7 mouse cellular contexts compared by ENCODE assay signal in genomic region chr6:8345219-8345856, GRCm38 (mm10).
DNase-seq lines count a peak whose midpoint lies in the region; ATAC-seq and TF ChIP-seq lines count a peak whose summit lies in the region.

No protein-coding gene starts in this region.

- DNase-seq in urinary bladder, postnatal 14 days (ENCODE audit: low spot score) = peak; percentile 43
- DNase-seq in urinary bladder, postnatal 25 days (ENCODE audit: low spot score) = no peak
- peak; percentile 93 for DNase-seq in c-Kit-negative CD71-positive TER-119-positive erythroid progenitor cells, embryonic 14.5 days (ENCODE audit: low read depth, low spot score)
- DNase-seq in heart, embryonic 10.5 days (ENCODE audit: low spot score) = peak; percentile 76
- peak; percentile 52 to 80 for DNase-seq in left cerebral cortex, postnatal 25 days (ENCODE audit: low spot score in 2 of 2)

- no peak for ATAC-seq in hindbrain, embryonic 12.5 days (ENCODE audit: low FRiP score)

- H3K36me3 ChIP-seq in heart, embryonic 10.5 days = no peaks in the 10 kb centered on the region
- H3K36me3 ChIP-seq in myocyte (ENCODE audit: control insufficient read depth, insufficient read depth) = no peaks in the 10 kb centered on the region
- H3K36me3 ChIP-seq in hindbrain, embryonic 12.5 days = no peaks in the 10 kb centered on the region

- H3K79me2 ChIP-seq in myocyte (ENCODE audit: control insufficient read depth, insufficient read depth) = no peaks in the 10 kb centered on the region

- peak overlapping the region; percentile 65 for H3K4me2 ChIP-seq in myocyte (ENCODE audit: low read depth)
- H3K4me2 ChIP-seq in hindbrain, embryonic 12.5 days (replicated peaks) = no peak overlapping the region

- no peak overlapping the region for H3ac ChIP-seq in myocyte (ENCODE audit: control insufficient read depth, insufficient read length)

- no peak overlapping the region for H3K9ac ChIP-seq in hindbrain, embryonic 12.5 days

- no peak overlapping the region for H3K27ac ChIP-seq in heart, embryonic 10.5 days
- H3K27ac ChIP-seq in hindbrain, embryonic 12.5 days = no peak overlapping the region

- intact Hi-C loops in left cerebral cortex, postnatal 25 days (cut with DNase I) = no loop called here

- H3K27me3 ChIP-seq in heart, embryonic 10.5 days (ENCODE audit: insufficient read depth, poor library complexity, severe bottlenecking) = no peaks in the 10 kb centered on the region
- H3K27me3 ChIP-seq in myocyte (ENCODE audit: control insufficient read depth, insufficient read depth, insufficient read length) = no peaks in the 10 kb centered on the region
- no peaks in the 10 kb centered on the region for H3K27me3 ChIP-seq in hindbrain, embryonic 12.5 days

- H3K4me1 ChIP-seq in heart, embryonic 10.5 days = no peaks in the 10 kb centered on the region
- H3K4me1 ChIP-seq in hindbrain, embryonic 12.5 days = no peaks in the 10 kb centered on the region

- no peaks in the 10 kb centered on the region for H3K9me3 ChIP-seq in heart, embryonic 10.5 days
- no peaks in the 10 kb centered on the region for H3K9me3 ChIP-seq in hindbrain, embryonic 12.5 days (replicated peaks)

- no peak for TF ChIP-seq POLR2A in myocyte (IDR thresholded peaks at IDR 0.05; ENCODE audit: insufficient read length, low read depth)

- WGBS in heart, embryonic 10.5 days = 71% methylated on average over 5 of the region's 5 CpGs
- 79% methylated on average over 5 of the region's 5 CpGs for WGBS in hindbrain, embryonic 12.5 days

- H3K4me3 ChIP-seq in heart, embryonic 10.5 days = no peak overlapping the region
- H3K4me3 ChIP-seq in myocyte = no peak overlapping the region
- no peak overlapping the region for H3K4me3 ChIP-seq in hindbrain, embryonic 12.5 days

TF ChIP-seq in myocyte, 11 proteins besides CTCF, POLR2A, EP300 and RAD21:
- TF ChIP-seq MAX (IDR thresholded peaks at IDR 0.05; ENCODE audit: low read depth) (no peak), REST (IDR thresholded peaks at IDR 0.05; ENCODE audit: insufficient read depth, insufficient read length) (no peak), E2F4 (IDR thresholded peaks at IDR 0.05; ENCODE audit: insufficient read depth) (no peak), TCF12 (IDR thresholded peaks at IDR 0.05; ENCODE audit: insufficient read depth, poor library complexity, severe bottlenecking) (no peak), POLR2AphosphoS2 (IDR thresholded peaks at IDR 0.05; ENCODE audit: insufficient read length, low read depth) (no peak), CEBPB (IDR thresholded peaks at IDR 0.05; ENCODE audit: insufficient read depth, poor library complexity, severe bottlenecking) (no peak), MYOG (IDR thresholded peaks at IDR 0.05; ENCODE audit: control insufficient read depth in 1 of 3, insufficient read depth in 1 of 3, insufficient read length in 2 of 3, low read depth in 2 of 3) (no peak), MYOD1 (IDR thresholded peaks at IDR 0.05; ENCODE audit: control insufficient read depth in 1 of 3, insufficient read length in 2 of 3, low read depth in 2 of 3) (no peak), TCF3 (IDR thresholded peaks at IDR 0.05; ENCODE audit: insufficient read length, low read depth) (no peak), SRF (IDR thresholded peaks at IDR 0.05; ENCODE audit: control insufficient read depth, insufficient read length, low read depth) (no peak), USF1 (IDR thresholded peaks at IDR 0.05; ENCODE audit: low read depth) (no peak)
